Mouse (Mus musculus): ENCODE results near the gene Dusp13.

GRCm38 (mm10) chr14:21705462-21705861, 45.5 kb downstream of the Dusp13 start:
- TF ChIP-seq POLR2A (IDR thresholded peaks at IDR 0.05; ENCODE audit: control insufficient read depth, extremely low read depth, insufficient read depth, low read length, poor library complexity) (no peak), CTCF (IDR thresholded peaks at IDR 0.05; ENCODE audit: borderline replicate concordance, control insufficient read depth, extremely low read depth, insufficient read depth, low read length, poor library complexity) (no peak)
